Mouse (Mus musculus) MEL (cell line): ENCODE measurements around the gene Mta3. TPM values are rescaled to one million over a fixed set of nuclear protein-coding genes. Genes with fewer than 3 reads are reported as not detected.

ENCODE experiments used
- DNase-seq: peaks from one replicate; pipeline ENCODE4 v3.0.0; 2011; ENCODE audit warnings: low read depth, low spot score
- H3K27ac ChIP-seq: 2 replicates; pipeline ENCODE4 v1.5.1; 2012; ENCODE audit warnings: low read depth, mild to moderate bottlenecking, control low read depth, low read length, moderate library complexity; ENCODE audit not compliant: control insufficient read depth
- H3K27me3 ChIP-seq, 2 experiments: fragments of 150-350 bp in 1 of 2; sonication (generic) in 1 of 2; 2 replicates each; pipeline ENCODE4 v1.6.1; 2012; ENCODE audit warnings: low read length in 2 of 2, mild to moderate bottlenecking in 2 of 2, improper control_type of control experiment in 1 of 2, moderate library complexity in 1 of 2; ENCODE audit not compliant: insufficient read depth in 2 of 2, control insufficient read depth in 1 of 2
- H3K36me3 ChIP-seq, 2 experiments: 2 replicates each; pipeline ENCODE4 v1.6.1; 2012 to 2014; ENCODE audit warnings: low read length in 2 of 2, improper control_type of control experiment in 1 of 2, inconsistent platforms in 1 of 2, mild to moderate bottlenecking in 1 of 2; ENCODE audit not compliant: insufficient read depth in 2 of 2, control insufficient read depth in 1 of 2
- H3K4me1 ChIP-seq, 2 experiments: fragments of 150-350 bp in 1 of 2; sonication (generic) in 1 of 2; 2 replicates each; pipeline ENCODE4 v1.6.1; 2012; ENCODE audit warnings: low read length in 2 of 2, improper control_type of control experiment in 1 of 2, mild to moderate bottlenecking in 1 of 2; ENCODE audit not compliant: insufficient read depth in 2 of 2, control insufficient read depth in 1 of 2
- H3K4me3 ChIP-seq, 2 experiments: fragments of 150-350 bp in 1 of 2; sonication (generic) in 1 of 2; 2 replicates each; pipeline ENCODE4 v1.5.1; 2012; ENCODE audit warnings: low read depth in 2 of 2, low read length in 2 of 2, mild to moderate bottlenecking in 2 of 2, moderate library complexity in 2 of 2, control low read depth in 1 of 2, improper control_type of control experiment in 1 of 2; ENCODE audit not compliant: control insufficient read depth in 1 of 2, insufficient read depth in 1 of 2
- H3K79me2 ChIP-seq: 2 replicates; pipeline ENCODE4 v1.6.1; 2012; ENCODE audit warnings: mild to moderate bottlenecking, low read length, moderate library complexity; ENCODE audit not compliant: control insufficient read depth, poor library complexity, insufficient read depth
- H3K9ac ChIP-seq: 2 replicates; pipeline ENCODE4 v1.6.1; 2012; ENCODE audit warnings: low read depth, mild to moderate bottlenecking, control low read depth, low read length, moderate library complexity; ENCODE audit not compliant: control insufficient read depth, poor library complexity, severe bottlenecking
- H3K9me3 ChIP-seq: fragments of 150-350 bp; sonication (generic); replicated peaks from 2 replicates; pipeline ENCODE4 v1.6.1; 2012; ENCODE audit warnings: mild to moderate bottlenecking, low read length, improper control_type of control experiment, moderate library complexity; ENCODE audit not compliant: insufficient read depth
- CHD1 ChIP-seq: IDR thresholded peaks from 2 replicates; pipeline ENCODE4 v1.6.1; 2012; ENCODE audit warnings: low read depth, mild to moderate bottlenecking, inconsistent platforms, low read length, improper control_type of control experiment
- E2F4 ChIP-seq: IDR thresholded peaks from 2 replicates; pipeline ENCODE4 v1.6.1; 2011; ENCODE audit warnings: low read depth, low read length, improper control_type of control experiment, borderline replicate concordance
- ELF1 ChIP-seq: IDR thresholded peaks from 2 replicates; pipeline ENCODE4 v1.6.1; 2014; ENCODE audit warnings: low read depth, mild to moderate bottlenecking, inconsistent platforms, low read length, improper control_type of control experiment, moderate library complexity
- GABPA ChIP-seq: IDR thresholded peaks from 2 replicates; pipeline ENCODE4 v1.6.1; 2012; ENCODE audit warnings: low read depth, mild to moderate bottlenecking, inconsistent platforms, low read length, improper control_type of control experiment, moderate library complexity
- KAT2A ChIP-seq: conservative IDR thresholded peaks from 2 replicates; pipeline ENCODE4 v1.6.1; 2012; ENCODE audit warnings: low read depth, low read length, improper control_type of control experiment, inconsistent platforms
- MAX ChIP-seq: IDR thresholded peaks from 2 replicates; pipeline ENCODE4 v1.6.1; 2011; ENCODE audit warnings: low read length, improper control_type of control experiment
- MYB ChIP-seq: IDR thresholded peaks from 2 replicates; pipeline ENCODE4 v1.6.1; 2011; ENCODE audit warnings: mild to moderate bottlenecking, low read depth, low read length, improper control_type of control experiment
- NRF1 ChIP-seq: IDR thresholded peaks from 2 replicates; pipeline ENCODE4 v1.6.1; 2014; ENCODE audit warnings: low read depth, mild to moderate bottlenecking, inconsistent platforms, low read length, improper control_type of control experiment, moderate library complexity; ENCODE audit not compliant: poor library complexity, insufficient read depth, severe bottlenecking
- POLR2A ChIP-seq, 2 experiments: IDR thresholded peaks; 2 replicates each; pipeline ENCODE4 v1.6.1; 2011 to 2012; ENCODE audit warnings: low read length in 2 of 2, mild to moderate bottlenecking in 2 of 2, control low read depth in 1 of 2, improper control_type of control experiment in 1 of 2, low read depth in 1 of 2, moderate library complexity in 1 of 2; ENCODE audit not compliant: control insufficient read depth in 1 of 2, insufficient read depth in 1 of 2, poor library complexity in 1 of 2
- POLR2AphosphoS2 ChIP-seq: IDR thresholded peaks from 2 replicates; pipeline ENCODE4 v1.6.1; 2011; ENCODE audit warnings: low read length, improper control_type of control experiment
- RAD21 ChIP-seq: IDR thresholded peaks from 2 replicates; pipeline ENCODE4 v1.6.1; 2011; ENCODE audit warnings: mild to moderate bottlenecking, low read depth, low read length, improper control_type of control experiment
- RCOR1 ChIP-seq: IDR thresholded peaks from 2 replicates; pipeline ENCODE4 v1.6.1; 2012; ENCODE audit warnings: low read depth, mild to moderate bottlenecking, inconsistent platforms, low read length, improper control_type of control experiment
- SMC3 ChIP-seq: IDR thresholded peaks from 2 replicates; pipeline ENCODE4 v1.6.1; 2011; ENCODE audit warnings: low read depth, low read length, improper control_type of control experiment
- USF1 ChIP-seq: IDR thresholded peaks from 2 replicates; pipeline ENCODE4 v1.6.1; 2014; ENCODE audit warnings: low read depth, mild to moderate bottlenecking, inconsistent platforms, low read length, improper control_type of control experiment, moderate library complexity
- USF2 ChIP-seq, 2 experiments: IDR thresholded peaks; 2 replicates each; pipeline ENCODE4 v1.6.1; 2011 to 2012; ENCODE audit warnings: improper control_type of control experiment in 2 of 2, low read length in 2 of 2, borderline replicate concordance in 1 of 2, inconsistent platforms in 1 of 2, low read depth in 1 of 2, mild to moderate bottlenecking in 1 of 2; ENCODE audit not compliant: insufficient read depth in 1 of 2
- ZC3H11A ChIP-seq: IDR thresholded peaks from 2 replicates; pipeline ENCODE4 v1.6.1; 2012; ENCODE audit warnings: low read depth, mild to moderate bottlenecking, inconsistent platforms, low read length, improper control_type of control experiment
- ZMIZ1 ChIP-seq: IDR thresholded peaks from 2 replicates; pipeline ENCODE4 v1.6.1; 2012; ENCODE audit warnings: low read depth, mild to moderate bottlenecking, inconsistent platforms, low read length, improper control_type of control experiment, moderate library complexity
- ZNF384 ChIP-seq: IDR thresholded peaks from 2 replicates; pipeline ENCODE4 v1.6.1; 2012; ENCODE audit warnings: low read depth, mild to moderate bottlenecking, inconsistent platforms, low read length, improper control_type of control experiment
- polyA plus RNA-seq, 2 experiments: library from polyadenylated mRNA; stranded (reverse) in 1 of 2; unstranded in 1 of 2; fragments of >175 nt in 1 of 2; fragments of >200 nt in 1 of 2; gene quantifications; 2 replicates each; pipeline versions ENCODE4 v1.2.1 to v1.2.4; 2012; ENCODE audit warnings: low replicate concordance in 2 of 2, low read depth in 1 of 2; ENCODE audit not compliant: insufficient read length in 2 of 2, insufficient read depth in 1 of 2, missing spikeins in 1 of 2
- total RNA-seq: library from RNA; depleted of rRNA; stranded (reverse); fragments of 300-350 nt; gene quantifications from 2 replicates; pipeline ENCODE4 v1.2.3, GENCODE M21; 2012

Gene Mta3
- total and polyA plus RNA-seq, 3 experiments = 28.8 to 58.2 TPM; not detected in 1

GRCm38 (mm10) chr17:83700125-83700524, 5.8 kb upstream of the Mta3 start:
- DNase-seq = no peak
- H3K4me1 ChIP-seq = peaks cover 5 to 7% of the 10 kb centered on the region in 2 experiments; a peak in 3 of 4 replicates
- H3K79me2 ChIP-seq = no peaks in the 10 kb centered on the region
- peaks cover 0 to 6% of the 10 kb centered on the region in 2 experiments; a peak in 2 of 4 replicates for H3K36me3 ChIP-seq
- TF ChIP-seq SMC3 = no peak
- no peak for TF ChIP-seq CHD1
- no peak for TF ChIP-seq USF2 (IDR thresholded peaks at IDR 0.05; ENCODE audit: borderline replicate concordance in 1 of 2, insufficient read depth in 1 of 2, low read depth in 1 of 2, low read length in 2 of 2)
- no peak for TF ChIP-seq POLR2AphosphoS2
- TF ChIP-seq ZMIZ1 = no peak
- TF ChIP-seq KAT2A = no peak
- TF ChIP-seq E2F4 = no peak
- TF ChIP-seq ELF1 = no peak
- TF ChIP-seq ZC3H11A = no peak
- TF ChIP-seq MYB = no peak
- H3K27ac ChIP-seq = no peak overlapping the region
- H3K4me3 ChIP-seq = no peak overlapping the region
- H3K9ac ChIP-seq = no peak overlapping the region
- no peaks in the 10 kb centered on the region for H3K9me3 ChIP-seq
- H3K27me3 ChIP-seq = no peaks in the 10 kb centered on the region

- Histone ChIP-seq H3K4me3 (no peak overlapping the region), H3K27ac (no peak overlapping the region)
These were observed 1.5 kb upstream of the Mta3 start for GRCm38 (mm10) chr17:83704469-83704868.

DNA sequence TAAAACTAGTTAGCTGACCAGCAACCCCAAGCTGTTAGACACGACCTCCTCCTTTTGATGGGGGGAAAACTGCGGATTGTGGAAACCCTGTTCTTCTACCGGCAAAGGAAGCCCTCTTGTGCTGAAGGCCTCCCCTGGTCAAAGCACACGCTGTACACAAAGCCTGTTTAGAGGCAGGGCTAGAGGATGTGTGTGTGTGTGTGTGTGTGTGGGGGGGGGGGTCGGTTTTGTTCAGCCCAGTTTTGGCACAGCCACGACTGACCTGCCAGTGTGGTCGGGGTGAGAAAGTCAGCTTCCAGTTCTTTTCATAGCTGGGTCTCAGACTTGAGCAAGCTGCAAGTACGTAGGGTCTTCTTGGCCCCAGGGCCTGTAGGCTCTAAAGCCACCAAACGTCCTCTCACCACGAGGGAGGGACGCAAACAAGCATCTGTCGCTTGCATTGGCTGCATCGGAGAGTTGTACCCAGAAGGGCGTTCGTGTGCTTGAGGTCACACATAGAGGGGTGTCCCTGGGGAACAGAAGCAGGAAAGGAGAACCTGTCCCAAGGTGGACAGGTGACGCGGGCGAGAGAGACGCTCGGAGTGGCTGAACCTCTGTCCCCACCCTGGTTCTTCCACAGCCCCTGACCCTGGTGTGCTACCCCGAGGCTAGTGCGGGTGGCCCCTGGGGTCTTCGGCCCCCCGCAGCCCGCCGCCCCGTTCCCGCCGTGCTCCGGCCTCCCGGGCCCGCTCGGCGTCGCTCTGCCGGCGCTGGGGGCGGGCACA, 429 bp upstream of the Mta3 start:
- Histone ChIP-seq H3K79me2 (peaks cover 20% of the 10 kb centered on the region), H3K9ac (peak overlapping the region; percentile 94), H3K9me3 (no peaks in the 10 kb centered on the region), H3K27me3 (no peaks in the 10 kb centered on the region), H3K4me1 (peaks cover 8 to 28% of the 10 kb centered on the region in 2 experiments), H3K27ac (peak overlapping the region; percentile 33), H3K4me3 (peak overlapping the region; percentile 63 to 98; a peak in 3 of 4 replicates), H3K36me3 (peaks cover 0 to 21% of the 10 kb centered on the region in 2 experiments; a peak in 2 of 4 replicates)
- peak; percentile 75 for DNase-seq
- TF ChIP-seq MAX (peak; percentile 62; the same call in 1 of the 2 replicates), ZMIZ1 (peak; percentile 60; the same call in 1 of the 2 replicates), ZNF384 (0 out of 2 replicates have a peak, but pooled peaks have one; percentile 16), SMC3 (no peak), USF1 (no peak), NRF1 (no peak), POLR2A (IDR thresholded peaks at IDR 0.05; ENCODE audit: control insufficient read depth in 1 of 2, insufficient read depth in 1 of 2, low read depth in 1 of 2, low read length in 2 of 2, poor library complexity in 1 of 2) (peak in 1 of 2 experiments; percentile 37; a peak in 1 of 4 replicates)

More at GRCm38 (mm10) chr17:83704469-83704868, 1.5 kb upstream of the Mta3 start:
- Histone ChIP-seq H3K9me3 (no peaks in the 10 kb centered on the region), H3K27me3 (no peaks in the 10 kb centered on the region), H3K36me3 (peaks cover 0 to 21% of the 10 kb centered on the region in 2 experiments; a peak in 2 of 4 replicates), H3K9ac (no peak overlapping the region), H3K79me2 (peaks cover 20% of the 10 kb centered on the region), H3K4me1 (peaks cover 8 to 28% of the 10 kb centered on the region in 2 experiments)
- TF ChIP-seq RAD21 (no peak), RCOR1 (no peak), GABPA (no peak)
- no peak for DNase-seq
